Mouse (Mus musculus) heart, adult 2 months (tissue): ENCODE data around the gene Otop2. TPM values are rescaled to one million over a fixed set of nuclear protein-coding genes. Genes with fewer than 3 reads are reported as not detected.

ENCODE experiments used
- DNase-seq, 2 experiments: peaks; one replicate each; pipeline ENCODE4 v3.0.0; 2021
- H3K27ac ChIP-seq: fragments of 200-600 bp; 2 replicates; pipeline ENCODE4 v1.8.1; 2022
- H3K27me3 ChIP-seq: fragments of 200-500 bp; 2 replicates; pipeline ENCODE4 v1.6.1; 2012; ENCODE audit warnings: mild to moderate bottlenecking, low read length, inconsistent platforms, mixed read lengths; ENCODE audit not compliant: control insufficient read depth, insufficient read depth
- H3K36me3 ChIP-seq: fragments of 200-500 bp; 2 replicates; pipeline ENCODE4 v1.6.1; 2012; ENCODE audit warnings: low read length, inconsistent platforms; ENCODE audit not compliant: control insufficient read depth, insufficient read depth
- H3K4me1 ChIP-seq: fragments of 200-500 bp; 2 replicates; pipeline ENCODE4 v1.6.1; 2011; ENCODE audit warnings: low read length; ENCODE audit not compliant: control insufficient read depth, insufficient read depth
- H3K4me3 ChIP-seq: fragments of 200-600 bp; 2 replicates; pipeline ENCODE4 v1.8.1; 2022
- H3K79me2 ChIP-seq: fragments of 200-500 bp; replicated peaks from 2 replicates; pipeline ENCODE4 v1.6.1; 2012; ENCODE audit warnings: mild to moderate bottlenecking, inconsistent platforms, low read length, moderate library complexity, mixed read lengths; ENCODE audit not compliant: control insufficient read depth, insufficient read depth
- H3K9ac ChIP-seq: fragments of 200-500 bp; 2 replicates; pipeline ENCODE4 v1.6.1; 2012; ENCODE audit warnings: low read depth, mild to moderate bottlenecking, control low read depth, inconsistent platforms, low read length, mixed read lengths
- CTCF ChIP-seq: fragments of 200-600 bp; IDR thresholded peaks from 2 replicates; pipeline ENCODE4 v1.8.1; 2022; ENCODE audit warnings: antibody characterized with exemption, mild to moderate bottlenecking, moderate library complexity
- EP300 ChIP-seq: fragments of 200-500 bp; IDR thresholded peaks from 2 replicates; pipeline ENCODE4 v1.6.1; 2011; ENCODE audit warnings: low read depth, low read length, control low read depth; ENCODE audit not compliant: insufficient read depth
- POLR2A ChIP-seq: fragments of 200-500 bp; IDR thresholded peaks from 2 replicates; pipeline ENCODE4 v1.6.1; 2011; ENCODE audit warnings: mild to moderate bottlenecking, low read depth, low read length, control low read depth; ENCODE audit not compliant: insufficient read depth
- whole genome bisulfite sequencing: fragments of 180-500 bp; shearing (Covaris S2); methylation state at CpG from one replicate; pipeline ENCODE4 v1.1.7; 2018; 5-methylcytosine and 5-hydroxymethylcytosine counted together
- intact Hi-C: fragments of 180-260 bp; cut with DNase I; formaldehyde crosslinking; loops from one replicate; pipeline ENCODE4 v1.15.1; 2025
- polyA plus RNA-seq: library from polyadenylated mRNA; depleted of rRNA; stranded (reverse); fragments of >200 nt; gene quantifications from 2 replicates; pipeline ENCODE4 v1.2.3, GENCODE M21; 2012
- total RNA-seq, 2 experiments: library from RNA; stranded (reverse); gene quantifications; 2 replicates each; pipeline ENCODE4 v1.2.3; 2021

Otop2 gene
- total and polyA plus RNA-seq, 3 experiments, result not detected

DNA sequence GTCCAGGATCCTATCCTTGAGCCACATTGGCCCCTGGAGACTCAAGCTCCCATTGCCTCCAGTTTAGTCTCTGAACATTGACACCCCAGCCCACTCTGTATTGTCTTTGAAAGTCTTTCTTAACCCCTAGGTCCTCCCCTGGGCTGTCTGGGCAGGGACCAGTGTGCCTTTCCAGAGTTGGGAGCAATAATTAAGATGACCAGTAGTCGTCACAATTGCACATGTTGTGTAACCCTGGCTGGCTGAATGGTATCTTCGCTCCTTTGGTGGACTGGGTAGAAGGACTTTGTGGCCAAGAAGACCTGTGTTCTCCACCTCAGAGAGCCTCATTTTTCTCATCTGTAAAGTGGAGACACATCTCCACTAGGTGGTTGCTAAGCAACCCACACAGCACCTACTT is 7.3 kb downstream of the Otop2 start:
- H3K36me3 ChIP-seq, result no peaks in the 10 kb centered on the region
- H3K27ac ChIP-seq, result no peak overlapping the region
- no peak overlapping the region for H3K9ac ChIP-seq
- DNase-seq, result no peak
- H3K79me2 ChIP-seq, result no peaks in the 10 kb centered on the region
- 15% methylated on average over 2 of the region's 2 CpGs for WGBS
- peaks cover 11% of the 10 kb centered on the region for H3K27me3 ChIP-seq
- TF ChIP-seq CTCF, result peak; percentile 50
- TF ChIP-seq POLR2A, result no peak
- no peak for TF ChIP-seq EP300
- H3K4me3 ChIP-seq, result no peak overlapping the region
- intact Hi-C loops, result loop anchor here (5.0 kb wide), 1 partner anchor 38 kb away; no protein-coding TSS in a partner anchor
- H3K4me1 ChIP-seq, result no peaks in the 10 kb centered on the region

DNA sequence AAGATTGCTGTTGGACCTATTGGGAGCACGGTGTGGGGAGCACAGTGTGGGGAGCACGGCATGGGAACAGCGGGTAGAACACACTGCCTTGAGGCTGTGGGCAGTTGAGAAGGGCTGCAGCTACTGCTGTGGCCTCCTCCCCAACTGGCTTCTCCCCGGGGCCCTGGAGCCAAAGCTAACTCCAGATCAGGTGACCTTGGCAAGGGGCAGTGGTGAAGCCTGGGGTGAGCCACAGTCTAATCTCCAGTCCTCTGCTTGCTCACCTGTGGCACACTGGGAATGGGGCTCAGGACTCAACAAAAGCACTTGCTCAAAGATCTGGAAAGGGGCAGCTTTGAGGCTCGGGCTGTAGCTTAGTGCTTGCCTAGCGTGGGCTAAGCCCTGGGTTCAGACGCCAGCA is 10.2 kb downstream of the Otop2 start:
- no peaks in the 10 kb centered on the region for H3K36me3 ChIP-seq
- intact Hi-C loops, result no loop called here
- H3K4me3 ChIP-seq, result no peak overlapping the region
- peaks cover 18% of the 10 kb centered on the region for H3K27me3 ChIP-seq
- H3K4me1 ChIP-seq, result no peaks in the 10 kb centered on the region; the same call in 1 of the 2 replicates
- 62% methylated on average over 7 of the region's 7 CpGs for WGBS
- H3K9ac ChIP-seq, result no peak overlapping the region
- TF ChIP-seq EP300, result no peak
- TF ChIP-seq CTCF, result no peak
- no peak for TF ChIP-seq POLR2A
- no peak for DNase-seq
- no peak overlapping the region for H3K27ac ChIP-seq
- no peaks in the 10 kb centered on the region for H3K79me2 ChIP-seq

DNA sequence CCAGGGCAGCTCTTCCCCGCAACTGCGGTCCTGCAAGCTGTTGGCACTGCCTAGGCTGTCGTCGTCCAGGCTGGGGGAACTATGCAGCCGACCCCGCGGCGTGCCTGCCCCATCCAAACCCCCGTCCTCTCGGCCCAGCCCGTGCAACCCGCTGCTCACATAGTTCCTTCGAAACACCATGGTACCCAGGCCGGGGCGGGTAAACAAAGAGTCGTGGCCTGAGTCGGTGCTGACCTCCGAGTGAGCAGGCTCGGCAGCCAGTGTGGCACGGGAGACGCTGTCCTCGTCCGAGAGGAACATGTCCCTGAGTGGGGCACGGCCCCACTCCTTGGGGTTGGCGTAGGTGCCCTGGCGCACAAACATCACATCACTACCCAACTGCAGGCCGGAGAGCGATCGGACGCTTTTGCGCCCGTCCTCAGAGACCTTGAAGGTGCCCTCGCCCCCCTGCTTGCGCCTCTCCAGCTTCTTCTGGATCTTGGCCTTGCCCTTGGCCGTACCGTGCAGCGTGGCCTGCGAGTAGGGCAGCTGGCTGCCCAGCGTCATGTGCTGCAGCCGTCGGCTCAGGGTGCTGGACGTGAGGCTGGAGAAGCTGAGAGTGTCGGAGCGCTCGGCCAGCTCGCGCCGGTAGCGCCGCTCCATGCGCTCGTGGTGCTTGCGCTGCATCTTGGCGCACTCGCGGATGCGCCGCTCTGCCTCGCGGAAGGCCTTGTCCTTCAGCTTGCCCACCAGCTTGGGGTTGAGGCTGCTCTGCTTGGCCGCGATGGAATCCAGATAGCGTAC is 11.5 kb downstream of the Otop2 start:
- TF ChIP-seq POLR2A (no peak), EP300 (no peak), CTCF (no peak)
- no peak overlapping the region for H3K9ac ChIP-seq
- no peak overlapping the region for H3K4me3 ChIP-seq
- H3K27ac ChIP-seq, result no peak overlapping the region
- H3K79me2 ChIP-seq, result no peaks in the 10 kb centered on the region
- no peak for DNase-seq
- no peaks in the 10 kb centered on the region for H3K36me3 ChIP-seq
- H3K4me1 ChIP-seq, result no peaks in the 10 kb centered on the region; the same call in 1 of the 2 replicates
- intact Hi-C loops, result no loop called here
- 11% methylated on average over 63 of the region's 63 CpGs for WGBS
- peaks cover 20% of the 10 kb centered on the region for H3K27me3 ChIP-seq

DNA sequence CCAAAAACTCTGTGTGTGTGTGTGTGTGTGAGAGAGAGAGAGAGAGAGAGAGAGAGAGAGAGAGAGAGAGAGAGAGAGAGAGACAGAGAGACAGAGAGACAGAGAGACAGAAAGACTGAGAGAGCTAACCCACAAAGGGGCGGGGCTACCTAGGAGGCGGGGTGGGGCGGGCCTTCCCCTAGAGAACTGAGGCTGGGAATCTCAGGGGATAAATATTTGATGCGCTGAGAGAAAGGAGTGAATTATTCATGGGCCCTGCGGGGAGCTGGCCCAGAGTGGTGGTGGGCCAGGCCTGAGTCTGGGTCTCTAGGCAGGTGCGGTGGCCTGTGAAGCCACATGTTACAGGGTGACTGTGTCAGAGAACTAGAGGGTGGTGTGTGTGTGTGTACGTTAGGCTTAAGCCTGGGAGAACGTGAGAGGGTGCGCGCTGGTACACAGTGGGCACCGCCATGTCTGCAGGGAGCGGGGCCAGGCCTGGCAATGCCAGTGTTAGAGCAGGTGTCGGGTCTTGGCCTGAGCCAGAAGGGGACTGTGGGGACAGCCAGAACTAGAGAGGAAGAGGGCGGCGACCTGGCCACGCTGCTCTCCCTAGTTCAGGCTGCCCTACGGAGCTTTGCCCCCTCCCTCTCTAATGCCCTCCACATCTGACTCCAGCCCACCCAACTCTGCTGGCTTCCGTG is 12.9 kb downstream of the Otop2 start:
- Histone ChIP-seq H3K27ac (no peak overlapping the region), H3K4me3 (no peak overlapping the region), H3K36me3 (no peaks in the 10 kb centered on the region), H3K27me3 (peaks cover 23% of the 10 kb centered on the region), H3K79me2 (no peaks in the 10 kb centered on the region), H3K4me1 (no peaks in the 10 kb centered on the region; the same call in 1 of the 2 replicates), H3K9ac (no peak overlapping the region)
- TF ChIP-seq POLR2A, result no peak
- no peak for TF ChIP-seq CTCF
- TF ChIP-seq EP300, result no peak
- 19% methylated on average over 18 of the region's 18 CpGs for WGBS
- DNase-seq, result no peak
- intact Hi-C loops, result no loop called here

DNA sequence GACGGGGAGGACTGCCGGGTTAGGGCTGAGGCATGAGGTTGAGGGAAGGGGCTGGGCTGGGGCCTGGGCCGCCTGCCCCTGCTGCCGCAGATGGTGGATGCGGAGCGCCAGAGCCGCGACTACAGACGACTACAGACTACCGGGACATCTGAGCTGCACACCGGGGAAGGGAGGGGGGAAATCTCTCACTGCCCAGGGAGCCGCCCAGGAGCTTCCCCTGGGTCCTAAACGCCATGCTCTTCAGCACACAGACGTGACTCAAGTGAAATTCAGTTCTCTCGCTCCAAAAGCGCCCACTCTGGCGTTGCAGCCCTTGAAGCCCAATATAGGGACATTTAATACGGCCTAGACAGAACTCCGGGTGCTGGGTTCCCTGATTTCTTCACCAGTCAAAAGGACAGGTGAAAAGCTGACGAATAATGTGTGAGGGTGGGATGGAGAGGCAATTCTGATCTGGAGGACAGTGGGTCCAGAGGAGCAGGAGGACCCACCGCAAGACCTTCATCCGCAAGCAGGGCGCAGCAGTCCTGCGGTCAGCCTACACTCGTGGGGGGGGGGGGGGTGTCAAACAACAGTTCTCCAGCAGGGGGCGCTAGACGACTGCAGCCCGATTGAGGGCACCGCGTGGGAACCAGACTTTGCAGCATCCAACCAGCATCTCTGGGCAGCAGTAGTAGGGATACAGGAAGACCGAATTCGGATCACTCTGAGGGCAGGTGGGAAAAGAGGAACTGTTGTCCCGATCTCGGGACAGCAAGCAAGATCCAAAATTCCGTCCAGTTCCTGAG is 15.1 kb downstream of the Otop2 start, which contains the start of gene Ush1g:
Gene Ush1g (minus strand): TSS at position 136 of the 788 bp plus-strand sequence.
- Histone ChIP-seq H3K4me3 (no peak within 1 kb of the TSS), H3K79me2 (no peaks in the 10 kb centered on the region), H3K36me3 (no peaks in the 10 kb centered on the region), H3K9ac (no peak within 1 kb of the TSS), H3K27me3 (peaks cover 20% of the 10 kb centered on the region), H3K4me1 (no peaks in the 10 kb centered on the region; the same call in 1 of the 2 replicates), H3K27ac (no peak within 1 kb of the TSS)
- WGBS, result 5% methylated on average over 35 of the region's 35 CpGs
- DNase-seq, result peak; percentile 35 to 68
- intact Hi-C loops, result loop anchor here (1.0 kb wide), 1 partner anchor 32 kb away; no protein-coding TSS in a partner anchor
- peak; percentile 85 for TF ChIP-seq CTCF
- 0 out of 2 replicates have a peak, but pooled peaks have one; percentile 21 for TF ChIP-seq EP300
- no peak for TF ChIP-seq POLR2A
